Mouse (Mus musculus) layer of hippocampus, postnatal 25 days (tissue): Measurements from ENCODE around the gene Nr2f2. TPM values are rescaled to one million over a fixed set of nuclear protein-coding genes. Genes with fewer than 3 reads are reported as not detected.

ENCODE experiments used
- DNase-seq, 2 experiments: peaks; one replicate each; pipeline ENCODE4 v3.0.0; 2022; ENCODE audit warnings: mixed read lengths in 2 of 2, low spot score in 1 of 2; ENCODE audit errors: extremely low spot score in 1 of 2
- total RNA-seq, 2 experiments: library from RNA; stranded (reverse); gene quantifications; 2 replicates each; pipeline ENCODE4 v1.2.3; 2021

The Nr2f2 gene
- total RNA-seq, 2 experiments from 2014 or later, result 40.8 to 45.1 TPM

DNA sequence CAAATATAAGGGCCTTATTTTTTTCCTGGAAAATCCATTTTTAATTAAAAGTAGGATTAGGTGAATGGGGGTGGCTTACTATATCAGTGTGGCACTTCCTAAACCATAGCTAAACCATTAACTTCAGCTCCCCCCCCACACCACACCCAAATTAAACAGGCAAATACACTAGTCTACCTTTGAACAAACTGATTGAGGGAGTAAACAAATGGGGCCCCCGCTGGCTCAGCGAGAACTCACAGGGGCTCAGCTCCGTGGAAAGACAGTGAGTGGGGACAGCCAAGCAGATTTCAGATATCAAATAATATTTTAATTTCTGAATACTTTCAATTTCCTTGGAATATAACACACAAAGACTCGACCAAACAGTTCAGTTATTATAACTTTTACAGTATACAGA lies 13.4 kb downstream of the Nr2f2 start:
- DNase-seq, result peak in 1 of 2 experiments; percentile 6

DNA sequence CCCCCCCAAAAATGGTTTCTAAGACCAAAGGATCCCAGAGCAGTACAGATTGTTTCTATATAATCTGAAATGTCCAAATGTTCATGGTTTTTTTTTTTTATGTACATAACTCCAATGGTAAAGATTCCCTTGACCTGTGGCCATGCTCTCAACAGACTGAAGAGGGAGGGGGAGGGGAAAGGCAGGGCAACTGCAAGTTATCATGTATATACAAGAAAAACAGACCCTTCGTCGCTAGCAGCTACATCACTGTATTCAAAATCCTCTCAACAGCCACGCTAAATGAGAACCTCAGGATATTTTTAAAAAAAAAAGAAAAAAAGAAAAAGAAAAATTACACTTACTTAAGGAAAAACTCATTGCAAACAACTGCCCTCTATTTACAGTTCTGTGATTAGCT lies 13.9 kb downstream of the Nr2f2 start:
- DNase-seq, result no peak

DNA sequence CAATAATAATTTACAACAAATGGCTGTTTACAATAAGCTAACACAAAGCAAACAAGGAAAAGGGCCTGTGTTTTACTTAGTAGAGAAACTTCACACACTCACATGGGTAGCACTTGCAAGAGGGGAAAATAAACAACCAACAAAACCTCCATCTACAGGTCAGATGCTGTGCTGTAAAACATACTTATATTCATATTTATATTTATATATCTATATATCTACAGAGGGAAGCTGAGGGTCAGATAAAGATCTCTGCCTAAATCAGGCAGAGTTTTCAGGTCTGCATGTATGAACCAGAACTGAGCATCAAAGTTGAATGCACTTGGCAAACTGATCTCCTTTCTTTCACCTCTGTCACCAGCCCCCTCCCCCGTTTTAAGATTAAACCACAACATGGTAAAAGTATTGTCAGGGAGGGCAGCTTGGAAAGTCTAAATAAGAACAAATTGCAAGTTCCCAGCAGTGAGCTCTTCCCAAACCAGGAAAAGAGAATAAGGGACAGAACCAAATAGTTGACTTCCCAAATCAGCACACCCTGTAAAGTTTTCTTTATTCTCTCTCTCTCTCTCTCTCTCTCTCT lies 14.5 kb downstream of the Nr2f2 start:
- peak in 1 of 2 experiments; percentile 6 for DNase-seq

DNA sequence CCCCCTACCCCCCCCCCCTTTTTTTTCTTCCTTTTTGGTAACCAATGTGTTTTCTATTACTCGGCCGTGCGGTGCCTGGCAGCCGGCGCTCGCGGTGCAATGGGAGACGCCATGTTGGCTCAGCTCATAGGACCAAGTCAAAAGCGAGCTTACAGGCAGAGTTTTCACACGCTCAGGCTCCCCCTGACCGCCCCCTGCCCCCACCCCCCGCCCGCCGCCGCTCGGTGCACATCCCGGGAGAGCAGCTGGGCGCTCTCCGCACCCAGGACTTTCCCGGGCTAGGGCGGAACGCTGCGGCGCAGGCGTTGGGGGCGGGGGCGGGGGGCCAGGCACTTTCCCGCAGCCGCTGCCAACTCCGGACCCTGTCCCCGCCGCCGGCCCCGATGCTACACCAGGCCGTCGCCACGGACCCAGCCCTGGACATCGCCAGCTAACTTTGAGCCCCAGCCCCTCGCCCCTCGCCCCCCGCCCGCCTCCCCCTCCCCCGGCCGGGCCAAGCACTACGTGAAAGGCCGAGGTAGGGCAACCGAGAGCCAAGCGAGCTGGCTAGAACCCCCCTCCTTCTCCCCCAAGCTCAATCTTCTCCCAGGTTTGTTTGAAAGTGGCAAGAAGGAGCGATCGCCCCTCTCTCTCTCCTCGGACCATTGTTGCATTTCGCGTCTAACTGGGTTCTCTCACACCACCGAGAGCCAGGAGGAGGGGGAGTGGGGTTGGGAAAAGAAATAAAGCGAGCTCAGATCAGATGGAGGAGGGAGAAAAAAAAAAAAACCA lies 15.6 kb downstream of the Nr2f2 start:
- DNase-seq, result peak in 1 of 2 experiments; percentile 29

DNA sequence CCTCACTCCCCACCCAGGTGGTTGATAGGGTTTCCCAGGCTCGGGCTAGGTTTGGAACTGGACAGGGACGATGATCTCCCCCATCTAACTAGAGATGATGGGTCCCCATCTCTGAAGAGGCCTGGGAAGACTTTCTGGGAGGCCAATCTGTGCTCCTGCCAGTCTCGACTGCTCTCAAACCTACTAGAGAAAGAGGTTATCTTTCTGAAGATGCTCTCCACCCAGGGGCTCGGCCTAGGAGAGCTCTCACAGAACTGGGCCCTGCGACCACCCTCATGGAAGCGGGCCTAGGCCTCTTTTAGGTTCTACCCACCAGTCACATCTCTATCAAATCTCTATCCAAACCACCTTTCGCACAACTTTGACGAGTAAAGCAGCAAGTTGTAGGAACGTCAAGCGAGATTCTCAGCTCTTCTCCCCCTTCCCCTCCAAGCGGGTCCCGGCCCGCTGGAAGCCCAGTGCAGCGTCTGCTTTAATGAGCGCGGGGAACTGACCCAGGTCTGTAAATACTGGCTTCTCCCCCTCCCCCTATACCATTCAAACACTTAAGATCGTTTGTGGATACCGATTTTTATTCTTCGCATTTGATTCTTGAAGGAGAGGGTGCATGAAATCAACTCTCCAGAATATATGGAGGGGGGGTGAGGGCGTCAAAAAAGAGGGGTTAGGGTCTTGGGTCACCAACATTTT lies 16.4 kb downstream of the Nr2f2 start:
- DNase-seq, result peak in 1 of 2 experiments; percentile 28

DNA sequence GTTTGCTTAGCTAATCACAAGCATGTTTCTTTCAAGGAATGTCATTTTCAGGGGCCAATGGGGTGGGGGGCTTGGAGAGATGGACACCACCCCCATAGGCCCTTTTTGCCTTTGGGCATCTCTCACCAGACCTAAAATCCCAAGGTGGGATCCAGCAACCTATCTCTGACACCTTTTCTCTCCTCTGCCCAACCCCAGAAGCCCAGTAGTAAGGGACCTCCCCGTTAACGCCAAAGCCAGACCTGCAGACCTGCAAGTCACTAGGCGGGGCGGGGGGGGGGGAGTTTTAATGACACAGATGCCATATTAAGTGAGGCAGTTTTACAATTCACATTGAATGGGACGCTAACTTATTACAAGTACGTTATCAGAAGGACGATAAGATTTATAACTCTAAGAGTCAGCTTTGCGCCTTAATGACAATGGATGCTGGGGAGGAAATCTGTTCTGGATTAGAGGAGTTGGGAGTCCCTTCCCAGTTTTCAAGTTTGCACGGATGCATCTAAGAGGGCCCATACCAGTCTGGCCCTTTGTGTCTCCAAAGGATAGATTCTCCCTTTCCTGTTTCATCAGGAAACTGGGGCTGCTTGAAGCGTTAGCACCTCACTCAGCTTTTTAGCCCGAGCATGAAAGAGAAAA lies 17.4 kb downstream of the Nr2f2 start:
- peak in 1 of 2 experiments; percentile 6 for DNase-seq

DNA sequence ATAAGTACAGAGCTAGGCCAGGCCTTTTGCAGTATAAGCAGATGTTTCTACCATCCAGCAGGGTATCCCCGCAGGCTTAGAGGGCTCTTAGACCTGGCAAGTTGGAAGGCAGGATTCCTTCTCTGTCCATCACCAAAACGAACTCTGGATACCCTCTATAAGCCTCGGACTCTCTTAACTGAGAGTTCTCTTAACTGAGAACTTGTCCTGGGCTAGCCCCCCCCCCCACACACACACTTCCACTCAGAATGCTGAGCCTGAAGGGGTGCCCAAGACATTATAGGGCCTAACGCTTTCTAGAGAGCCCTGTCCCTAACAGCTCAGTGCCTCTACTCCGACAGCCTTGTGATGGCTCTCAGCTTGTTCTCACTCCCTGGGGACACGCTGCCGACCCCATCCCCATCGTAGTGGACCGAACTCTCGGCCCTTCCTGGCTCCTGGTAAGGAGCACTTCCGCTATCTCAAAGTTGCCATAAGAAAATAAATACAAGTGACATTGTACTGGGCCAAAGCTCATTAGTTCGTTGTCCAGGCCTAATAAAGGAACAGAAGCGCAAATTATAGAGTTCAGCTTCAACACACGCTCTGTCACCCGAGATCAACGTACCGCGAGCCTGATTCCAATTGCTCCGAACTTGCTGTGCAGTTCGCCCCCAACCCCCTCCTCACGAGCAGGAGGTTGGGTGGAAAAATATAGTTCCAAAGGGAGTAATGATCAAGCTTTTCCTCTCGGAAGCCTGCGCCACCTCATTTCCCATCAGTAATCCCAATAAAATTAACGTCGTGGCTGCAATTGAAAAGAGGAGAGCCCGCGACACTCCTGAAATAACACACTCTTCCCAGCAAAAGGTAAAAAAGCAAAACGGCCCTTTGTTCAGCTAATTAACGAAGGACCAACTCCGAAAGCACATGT lies 18.2 kb downstream of the Nr2f2 start:
- peak in 1 of 2 experiments; percentile 10 for DNase-seq

DNA sequence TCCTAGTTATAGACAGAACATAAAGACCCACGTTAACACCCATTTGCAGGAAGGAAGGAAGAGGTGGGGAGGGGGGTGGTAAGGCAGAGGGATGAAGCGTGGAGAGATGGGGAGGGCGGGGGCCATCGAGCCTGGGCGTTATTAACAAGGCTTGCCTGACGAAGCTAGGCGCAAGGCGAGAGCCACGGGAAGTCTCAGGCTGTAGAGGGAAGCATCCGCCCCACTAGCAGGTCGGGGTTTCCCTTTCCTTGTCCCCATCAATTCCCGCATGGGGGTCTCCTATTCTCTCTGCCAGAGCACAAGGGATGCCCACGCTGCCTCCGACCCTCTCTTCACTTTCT lies 18.9 kb downstream of the Nr2f2 start:
- DNase-seq, result peak in 1 of 2 experiments; percentile 9

DNA sequence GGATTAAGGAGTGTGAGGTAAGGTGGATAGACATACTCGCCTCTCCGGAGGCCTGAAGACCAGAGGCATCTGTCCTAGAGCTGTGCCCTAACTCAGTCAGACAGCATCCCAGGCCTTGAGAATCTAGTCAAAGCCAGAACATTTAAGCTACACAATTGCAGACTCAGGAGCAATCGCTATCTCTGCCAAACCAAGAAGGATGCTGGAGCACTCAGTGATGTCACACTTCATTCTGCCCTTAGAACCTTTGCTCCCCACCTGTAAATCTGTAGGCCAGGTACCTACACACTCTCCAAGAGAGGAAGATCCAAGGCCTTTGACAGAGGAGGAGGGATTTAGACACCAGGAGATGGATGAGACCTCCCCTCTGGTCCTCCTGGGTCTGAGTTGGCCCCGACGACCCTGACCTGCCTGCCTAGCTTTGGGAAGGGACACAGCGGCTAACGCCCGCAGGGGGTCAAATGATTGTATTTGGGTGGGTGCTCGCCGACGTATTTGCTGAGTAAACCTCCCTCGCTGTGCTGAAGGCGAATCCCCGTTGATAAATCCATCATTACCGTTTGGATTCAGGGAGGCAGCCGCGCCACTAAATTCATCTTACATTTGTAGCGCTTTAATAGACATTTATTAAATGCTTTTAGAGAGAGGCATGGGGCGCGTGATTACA lies 19.5 kb downstream of the Nr2f2 start:
- DNase-seq, result peak in 1 of 2 experiments; percentile 6

DNA sequence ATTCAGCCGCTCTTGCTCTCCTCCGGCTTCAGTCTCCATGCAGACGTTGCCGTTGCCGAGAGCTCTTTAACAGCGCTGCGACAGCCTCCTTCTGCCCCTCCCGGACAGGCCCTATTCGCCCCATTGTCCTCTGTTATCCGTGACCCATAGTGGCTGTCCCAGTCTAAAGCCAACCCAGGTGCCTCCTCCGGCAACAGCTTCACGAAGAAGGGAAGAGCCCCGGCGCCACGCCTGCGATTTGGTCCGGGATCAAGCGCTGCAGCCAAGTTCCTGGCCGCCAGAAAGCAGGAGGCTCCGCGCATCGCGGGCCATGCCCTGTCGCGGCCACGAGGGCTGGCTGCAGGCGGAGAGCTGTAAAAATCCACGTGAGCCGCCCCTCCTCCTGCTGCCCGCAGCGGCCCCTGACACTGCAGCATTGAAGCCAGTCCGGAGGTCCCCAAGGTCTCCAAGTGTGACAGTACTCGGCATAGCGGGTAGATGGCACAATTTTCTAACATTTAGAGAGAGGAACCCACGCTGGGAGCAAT lies 20.5 kb downstream of the Nr2f2 start:
- DNase-seq, result peak in 1 of 2 experiments; percentile 54

DNA sequence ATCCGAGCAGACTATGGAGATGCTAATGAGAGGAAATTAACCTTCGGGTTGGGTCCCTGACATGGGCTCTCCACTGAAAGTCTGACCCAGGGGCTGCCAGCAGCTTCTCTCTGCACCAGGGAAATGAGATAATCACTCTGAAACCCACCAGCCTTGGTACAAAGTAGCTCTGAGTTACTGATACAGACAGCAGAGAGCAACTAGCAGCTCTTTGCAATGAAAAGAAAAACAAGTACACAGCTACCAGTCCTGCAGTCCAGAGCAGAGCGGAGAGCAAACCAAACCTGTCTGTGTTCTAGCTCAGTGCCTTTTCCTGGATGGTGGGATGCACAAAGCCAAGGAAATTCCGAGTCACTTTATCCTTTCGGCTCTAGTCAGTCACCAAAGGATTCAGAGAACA lies 23.1 kb downstream of the Nr2f2 start:
- DNase-seq, result no peak

DNA sequence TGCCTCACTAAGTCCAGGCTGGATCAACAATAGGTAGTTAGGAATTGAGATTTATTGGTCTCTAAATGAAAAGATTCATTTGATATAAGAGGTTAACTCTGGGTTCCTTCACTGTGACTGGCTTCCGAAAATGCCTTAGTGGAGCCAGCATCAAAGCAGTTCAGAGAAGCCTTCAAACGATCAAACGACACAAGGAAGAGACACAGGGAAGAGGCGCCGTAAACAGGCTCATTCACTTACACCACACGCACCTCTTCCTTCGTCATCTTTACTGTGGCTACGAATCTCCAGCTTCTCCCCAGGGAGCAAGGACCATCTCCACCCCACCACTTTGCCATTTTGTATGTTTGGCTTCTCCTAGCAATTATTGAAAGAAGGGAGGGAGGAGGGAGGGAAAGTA lies 23.8 kb downstream of the Nr2f2 start:
- DNase-seq, result no peak

DNA sequence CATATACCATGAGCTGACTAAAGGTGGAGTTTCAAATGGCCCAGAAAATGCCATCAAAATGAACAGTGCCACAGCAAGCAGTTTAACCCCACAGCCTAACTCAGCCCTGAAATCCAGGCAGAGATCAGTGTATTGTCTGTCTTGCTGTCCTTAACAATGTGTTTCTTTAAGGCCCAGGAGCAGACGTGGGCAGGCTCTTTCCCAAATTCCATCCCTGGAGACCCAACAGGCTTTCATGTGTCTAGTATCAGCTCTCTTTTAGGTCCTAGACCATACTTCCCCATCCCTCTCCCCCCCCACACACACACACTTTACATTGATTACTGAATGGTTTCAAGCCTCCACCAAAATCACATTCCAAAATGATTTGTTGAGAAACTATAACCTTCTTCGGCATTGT lies 24.5 kb downstream of the Nr2f2 start:
- DNase-seq, result no peak

DNA sequence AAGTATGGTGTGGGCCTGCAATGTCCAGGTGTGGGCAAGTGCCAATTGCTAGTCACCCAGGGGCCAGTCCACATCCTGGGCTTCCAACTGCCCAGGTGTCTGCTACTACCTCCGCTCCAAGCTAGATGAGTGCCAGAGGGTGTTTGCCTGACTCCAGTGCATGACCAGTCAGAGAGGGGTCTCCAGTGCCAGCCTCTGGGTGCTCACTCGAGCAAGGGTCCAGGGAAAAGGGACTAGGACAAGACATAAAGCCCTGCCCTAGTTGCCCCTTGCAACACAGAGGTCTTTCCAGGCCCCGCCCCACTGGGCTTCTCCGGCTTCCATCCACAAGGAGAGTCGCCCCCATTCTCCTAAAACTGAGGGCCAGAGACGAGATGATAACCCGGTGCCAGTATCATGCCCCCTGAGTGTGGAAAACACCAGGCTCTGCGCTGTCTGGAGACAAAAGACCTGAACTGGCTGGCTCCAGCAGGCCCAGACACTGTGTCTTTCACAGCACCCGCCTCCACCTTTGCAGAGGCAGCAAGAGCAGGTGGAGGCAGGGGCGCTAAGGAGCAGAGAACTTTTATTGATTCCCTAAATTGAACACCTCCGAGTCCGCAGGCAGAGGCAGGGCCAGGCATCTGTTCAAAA lies 26.4 kb downstream of the Nr2f2 start:
- no peak for DNase-seq

DNA sequence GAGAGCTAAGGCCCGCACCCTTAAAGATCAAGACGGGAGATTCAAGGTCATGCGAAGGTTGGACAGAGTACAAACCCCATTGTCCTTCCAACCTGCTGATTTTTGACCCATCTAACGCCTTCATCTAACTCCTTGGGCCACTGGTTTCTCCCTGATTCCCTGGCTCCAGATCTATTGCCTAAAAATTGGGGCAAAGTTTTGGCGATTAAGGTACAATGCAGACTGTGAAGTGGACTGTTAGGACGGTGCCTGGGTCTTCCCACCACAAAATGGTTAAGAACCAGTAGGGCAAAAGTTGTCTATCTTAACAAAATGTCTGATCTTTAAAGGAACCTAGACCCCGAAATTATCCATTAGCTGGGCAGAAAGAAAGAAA lies 28.3 kb downstream of the Nr2f2 start:
- no peak for DNase-seq

DNA sequence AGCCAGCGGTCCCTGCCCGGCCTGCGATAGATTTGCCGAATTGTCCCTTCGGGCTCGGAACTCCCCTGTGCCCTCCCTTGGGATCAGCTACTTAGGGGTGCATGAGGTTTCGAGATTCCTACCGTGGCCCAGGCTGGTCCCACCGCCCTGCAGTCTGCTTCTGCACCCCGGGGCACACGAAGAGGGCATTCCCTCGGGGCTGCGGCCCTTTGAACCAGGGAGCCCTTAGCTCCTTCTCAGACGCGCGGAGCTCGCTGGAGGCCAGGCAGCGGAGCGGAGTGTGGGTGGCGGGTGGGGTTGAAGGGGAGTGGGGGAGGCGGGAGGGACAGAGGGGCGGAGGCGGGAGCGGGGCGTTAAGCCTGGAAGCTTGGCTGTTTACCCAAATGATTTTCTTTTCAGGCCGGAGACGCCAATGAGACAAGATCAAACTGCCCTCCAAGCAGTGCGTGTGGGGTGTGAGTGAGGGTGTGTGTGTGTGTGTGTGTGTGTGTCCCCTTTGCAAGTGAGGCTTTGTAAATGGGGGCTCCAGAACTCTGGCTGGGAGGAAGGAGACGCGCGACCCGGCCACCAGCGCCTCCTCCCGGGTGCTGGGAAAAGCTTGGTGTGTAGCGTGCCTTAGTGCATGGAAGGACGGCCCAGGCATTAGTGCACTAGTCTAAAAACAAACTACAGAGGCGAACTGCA lies 28.8 kb downstream of the Nr2f2 start:
- peak in 1 of 2 experiments; percentile 9 for DNase-seq

DNA sequence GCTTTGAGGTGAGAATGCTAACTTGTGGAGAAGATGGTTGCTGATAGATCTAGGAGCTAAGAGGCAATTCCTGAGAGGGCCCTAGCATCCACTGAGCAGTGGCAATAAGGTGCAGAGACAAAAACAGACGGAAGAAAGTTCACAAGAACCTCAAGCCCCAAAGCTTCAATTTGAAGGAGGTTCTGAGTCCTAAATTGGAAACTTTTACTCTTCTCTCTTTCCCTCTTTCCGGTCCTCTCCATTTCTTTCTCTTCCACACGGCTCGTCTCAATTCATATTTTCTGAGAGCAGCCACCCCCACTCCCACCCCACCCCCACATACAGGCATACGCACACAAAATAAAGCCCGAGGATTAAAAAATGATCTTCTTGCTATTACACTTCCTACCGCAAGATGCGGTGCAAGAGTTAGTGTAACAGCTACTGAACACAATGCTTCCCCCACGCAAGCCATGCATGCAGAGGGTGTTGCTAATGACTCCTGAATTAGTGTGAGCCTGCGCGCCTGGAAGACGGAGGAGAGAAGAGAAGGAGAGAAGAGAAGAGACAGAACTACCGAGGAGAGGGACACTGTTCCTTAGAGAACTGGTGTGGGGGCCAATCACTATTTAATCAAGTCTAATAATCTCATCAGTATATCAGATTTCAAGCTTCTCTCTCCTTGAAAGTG lies 29.8 kb downstream of the Nr2f2 start:
- no peak for DNase-seq

DNA sequence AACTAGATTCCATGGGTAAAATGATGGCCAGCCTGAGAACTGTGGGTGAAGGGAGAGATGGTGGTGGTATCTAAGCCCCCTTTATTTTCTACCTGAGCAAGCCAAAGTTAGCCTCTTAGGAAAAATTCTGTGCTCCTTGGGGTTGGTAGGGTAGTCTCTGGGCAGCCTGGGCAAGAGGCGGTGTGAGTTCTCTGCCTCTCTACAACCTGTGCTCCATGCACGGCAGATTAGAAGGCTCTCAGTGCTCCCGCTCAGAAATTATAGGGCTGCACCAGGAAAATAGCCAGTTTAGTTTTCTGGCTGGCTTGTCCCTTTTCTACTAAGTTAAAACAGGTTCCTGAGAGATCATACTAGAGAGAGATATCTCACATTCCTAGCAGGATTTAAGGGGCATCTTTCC lies 30.4 kb downstream of the Nr2f2 start:
- no peak for DNase-seq
